Mouse (Mus musculus) erythroblast, embryonic 14.5 days (primary cell): Measurements from ENCODE around the gene Slc34a2.

Experiments used
- GATA1 ChIP-seq: IDR thresholded peaks from 2 replicates; pipeline ENCODE4 v1.6.1; 2012; ENCODE audit warnings: low read length, inconsistent platforms, mixed read lengths
- TAL1 ChIP-seq: IDR thresholded peaks from 3 replicates; pipeline ENCODE4 v1.6.1; 2012; ENCODE audit warnings: low read length, inconsistent platforms, mixed read lengths

- TF ChIP-seq GATA1: no peak
- no peak for TF ChIP-seq TAL1
These were observed 33.9 kb upstream of the Slc34a2 start for GRCm38 (mm10) chr5:53003981-53004380.
